Mouse (Mus musculus) kidney, postnatal 0 days (tissue): ENCODE measurements at regions not wholly inside any gene's neighbourhood (a gene's known extent, or its start where the extent isn't known, plus 50 kb on each side); places are given as distances from the start of the nearest gene placed in this dataset.

Experiments
- ATAC-seq: fragments of 200-750 bp; cut with Nextera tagmentation; replicated peaks from 2 replicates; pipeline ENCODE4 v1.8.0; 2017; ENCODE audit warnings: low read depth, moderate number of reproducible peaks, moderate TSS enrichment, moderate library complexity; ENCODE audit not compliant: low FRiP score
- DNase-seq: peaks from one replicate; pipeline ENCODE4 v3.0.0-alpha.2; 2016; ENCODE audit warnings: low spot score
- H3K27ac ChIP-seq: fragments of 300-500 bp; sonication (generic); 2 replicates; pipeline ENCODE4 v1.5.1; 2014; ENCODE audit warnings: mild to moderate bottlenecking
- H3K27me3 ChIP-seq: fragments of 300-500 bp; sonication (generic); 2 replicates; pipeline ENCODE4 v1.6.1; 2014; ENCODE audit warnings: low read length, mixed read lengths; ENCODE audit not compliant: insufficient read depth
- H3K36me3 ChIP-seq: fragments of 300-500 bp; sonication (generic); 2 replicates; pipeline ENCODE4 v1.6.1; 2014; ENCODE audit warnings: low read length, mixed read lengths; ENCODE audit not compliant: insufficient read depth
- H3K4me1 ChIP-seq: fragments of 300-500 bp; sonication (generic); replicated peaks from 2 replicates; pipeline ENCODE4 v1.6.1; 2014; ENCODE audit warnings: antibody characterized with exemption, low read length, mixed read lengths; ENCODE audit not compliant: insufficient read depth
- H3K4me2 ChIP-seq: fragments of 300-500 bp; sonication (generic); 2 replicates; pipeline ENCODE4 v1.6.1; 2014; ENCODE audit warnings: mild to moderate bottlenecking, low read length, moderate library complexity, mixed read lengths
- H3K4me3 ChIP-seq: fragments of 300-500 bp; sonication (generic); replicated peaks from 2 replicates; pipeline ENCODE4 v1.5.1; 2014; ENCODE audit warnings: low read depth, low read length
- H3K9ac ChIP-seq: fragments of 300-500 bp; sonication (generic); 2 replicates; pipeline ENCODE4 v1.6.1; 2014; ENCODE audit warnings: low read depth, low read length
- H3K9me3 ChIP-seq: fragments of 300-500 bp; sonication (generic); replicated peaks from 2 replicates; pipeline ENCODE4 v1.6.1; 2016; ENCODE audit warnings: low read length, inconsistent platforms, mixed read lengths
- CTCF ChIP-seq: IDR thresholded peaks from 2 replicates; pipeline ENCODE4 v1.5.1; 2016; ENCODE audit warnings: antibody characterized with exemption, low read depth, mild to moderate bottlenecking, moderate library complexity
- WGBS: fragments of 180-500 bp; shearing (Covaris S2); extraction: QIAGEN DNeasy Blood & Tissue Kit; methylation state at CpG from one replicate; pipeline ENCODE4 v1.1.7; 2014; 5-methylcytosine and 5-hydroxymethylcytosine counted together

- H3K4me2 ChIP-seq, result no peak overlapping the region
- no peaks in the 10 kb centered on the region for H3K4me1 ChIP-seq
- ATAC-seq (no peak), DNase-seq (no peak)
- no peak overlapping the region for H3K4me3 ChIP-seq
- H3K27ac ChIP-seq, result no peak overlapping the region
- no peaks in the 10 kb centered on the region for H3K36me3 ChIP-seq
- no peaks in the 10 kb centered on the region for H3K9me3 ChIP-seq
- TF ChIP-seq CTCF, result no peak
- H3K9ac ChIP-seq, result no peak overlapping the region
- WGBS, result 66% methylated on average over 3 of the region's 3 CpGs
- H3K27me3 ChIP-seq, result no peaks in the 10 kb centered on the region
These were observed 908.8 kb upstream of the Vwc2 start for GRCm38 (mm10) chr11:10205257-10205656.
